Mouse (Mus musculus): ENCODE results near the gene Disp3.

- no peak for TF ChIP-seq CTCF (conservative IDR thresholded peaks at IDR 0.05; ENCODE audit: low read length)
- TF ChIP-seq POU5F1 (IDR thresholded peaks at IDR 0.05; ENCODE audit: borderline replicate concordance, low read length), result no peak
These were observed 27.8 kb downstream of the Disp3 start for GRCm38 (mm10) chr4:148259941-148260340.
